Mouse (Mus musculus): ENCODE results near the gene Eif4a2. TPM values are rescaled to one million over a fixed set of nuclear protein-coding genes. Genes with fewer than 3 reads are reported as not detected.

Eif4a2 gene
- polyA plus RNA-seq (2012; rRNA removed), result 49.0 and 54.7 TPM in 2 replicates

GRCm38 (mm10) chr16:23107231-23107942, at the start of gene Eif4a2:
TSS of gene Eif4a2 (plus strand) at chr16:23107444.

DNA sequence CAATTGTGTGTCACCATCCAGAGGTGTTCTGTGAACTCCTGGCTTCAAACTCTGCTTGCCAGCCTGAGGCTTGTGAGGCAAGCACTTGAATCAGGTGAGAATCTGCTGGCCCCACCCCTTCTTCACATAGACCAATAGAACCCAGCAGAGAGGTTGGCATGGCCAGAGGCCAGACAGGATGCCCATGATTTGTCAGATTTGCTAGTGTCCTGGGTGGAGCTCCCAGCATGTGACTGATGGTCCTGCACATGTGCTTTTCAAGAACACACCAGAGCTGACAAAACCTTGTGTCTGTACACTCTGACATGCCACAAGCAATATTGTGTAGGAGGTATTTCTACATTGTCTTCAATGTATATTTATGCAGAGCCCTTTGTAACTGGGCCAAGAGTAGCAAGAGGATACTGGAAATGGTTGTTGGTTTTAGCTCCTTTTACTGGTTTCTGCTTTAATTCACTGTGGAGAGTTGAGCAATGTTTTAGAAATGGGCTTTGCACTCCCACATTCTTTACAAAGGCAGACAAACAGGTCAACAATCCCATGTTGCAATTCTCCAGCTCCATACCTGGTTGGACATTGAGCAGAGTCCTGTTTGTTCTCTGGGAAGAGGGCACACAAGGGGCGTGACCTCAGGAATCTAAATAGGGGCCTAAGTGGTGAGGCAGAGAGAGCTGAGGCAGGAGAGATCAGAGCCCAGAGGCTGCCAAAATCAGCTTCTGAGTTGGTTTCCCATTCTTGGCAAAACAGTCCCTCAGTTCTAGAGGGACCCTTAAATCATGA, 49.4 kb upstream of the Eif4a2 start, which contains the start of gene Kng1:
Gene Kng1, plus strand, starts transcription at position 198 of the 780 bp plus-strand sequence.

DNA sequence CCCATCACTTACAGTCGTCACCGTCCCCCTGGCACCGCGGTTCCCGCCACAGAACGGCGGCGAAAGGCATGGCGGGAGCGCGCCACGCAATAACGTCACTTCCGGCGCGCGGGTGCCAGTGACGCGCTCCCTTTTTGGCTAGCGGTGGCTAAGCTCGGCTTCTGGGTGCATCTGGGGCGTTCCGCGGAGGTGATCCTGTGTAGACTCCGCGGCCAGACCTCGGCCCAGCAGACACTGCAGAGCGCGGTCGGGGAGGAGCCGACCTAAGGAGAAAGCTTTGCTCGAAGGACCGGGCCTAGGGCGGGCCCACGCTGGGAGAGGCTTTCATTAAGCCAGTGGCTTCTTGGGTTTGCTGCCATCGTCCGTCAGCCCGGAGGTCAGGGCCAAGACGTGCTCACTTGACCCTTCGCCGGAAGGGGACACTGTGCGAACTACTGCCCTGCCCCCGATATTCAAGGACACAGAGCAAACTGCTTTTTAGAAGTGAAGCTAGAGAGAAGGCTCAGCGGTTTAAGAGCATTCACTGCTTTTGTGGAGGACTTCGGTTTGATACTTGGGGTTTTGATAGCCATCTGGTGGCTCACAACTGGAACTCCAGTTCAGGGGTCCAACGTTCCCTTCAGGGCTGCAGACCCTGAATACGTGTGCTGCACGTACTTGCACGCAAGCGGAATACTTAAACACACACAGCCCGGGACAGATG, 20.6 kb downstream of the Eif4a2 start, which contains the start of gene Rfc4:
Gene Rfc4, minus strand, starts transcription at position 65 of the 703 bp plus-strand sequence.

GRCm38 (mm10) chr16:23146280-23146679, 39.0 kb downstream of the Eif4a2 start, which contains the start of gene Adipoq:
TSS of gene Adipoq (plus strand) at chr16:23146536.

Other genes starting within 250 kb of the Eif4a2 start
- 11.3 and 13.1 TPM in 2 replicates for gene Tbccd1, start 249.8 kb upstream of the Eif4a2 start, polyA plus RNA-seq (2012; rRNA removed)
- 15.6 and 26.1 TPM in 2 replicates for gene Dnajb11, start 249.6 kb upstream of the Eif4a2 start, polyA plus RNA-seq (2012; rRNA removed)
- gene Ahsg, start 216.2 kb upstream of the Eif4a2 start, polyA plus RNA-seq (2012; rRNA removed), result 7.3 and 13.8 TPM in 2 replicates
- 5.3 and 10.0 TPM in 2 replicates for gene Fetub, start 189.1 kb upstream of the Eif4a2 start, polyA plus RNA-seq (2012; rRNA removed)
- 0.17 TPM in 1 of 2 replicates, not detected in the other for gene Hrg, start 156.4 kb upstream of the Eif4a2 start, polyA plus RNA-seq (2012; rRNA removed)
- gene Kng2, start 78.0 kb upstream of the Eif4a2 start, polyA plus RNA-seq (2012; rRNA removed), result 0.20 and 0.46 TPM in 2 replicates
- gene Kng1, start 49.6 kb upstream of the Eif4a2 start, polyA plus RNA-seq (2012; rRNA removed), result 0.07 and 0.22 TPM in 2 replicates
- gene Rfc4, start 20.3 kb downstream of the Eif4a2 start, polyA plus RNA-seq (2012; rRNA removed), result 0.59 and 0.68 TPM in 2 replicates
- gene Adipoq, start 39.1 kb downstream of the Eif4a2 start, polyA plus RNA-seq (2012; rRNA removed), result 142 and 148 TPM in 2 replicates
- 36.5 and 40.1 TPM in 2 replicates for gene St6gal1, start 117.3 kb downstream of the Eif4a2 start, polyA plus RNA-seq (2012; rRNA removed)